Mouse (Mus musculus) liver, embryonic 14.5 days (tissue): ENCODE data around the gene Mrgprh. TPM values are rescaled to one million over a fixed set of nuclear protein-coding genes. Genes with fewer than 3 reads are reported as not detected.

Experiments
- ATAC-seq: fragments of 200-750 bp; cut with Nextera tagmentation; 2 replicates; pipeline ENCODE4 v1.8.0; 2017; ENCODE audit warnings: moderate number of reproducible peaks, mild to moderate bottlenecking, moderate library complexity; ENCODE audit not compliant: insufficient read depth
- DNase-seq, 3 experiments: peaks; one replicate each; pipeline ENCODE4 v3.0.0-alpha.2; 2012 to 2013; ENCODE audit warnings: low read depth in 3 of 3, low spot score in 3 of 3
- H3K27ac ChIP-seq: fragments of 300-500 bp; sonication (generic); 2 replicates; pipeline ENCODE4 v1.5.1; 2014; ENCODE audit warnings: moderate library complexity, mild to moderate bottlenecking, control low read depth, inconsistent platforms
- H3K27me3 ChIP-seq: fragments of 300-500 bp; sonication (generic); 2 replicates; pipeline ENCODE4 v1.6.1; 2014; ENCODE audit warnings: mild to moderate bottlenecking, low read length, moderate library complexity; ENCODE audit not compliant: control insufficient read depth, insufficient read depth
- H3K36me3 ChIP-seq: fragments of 300-500 bp; sonication (generic); replicated peaks from 2 replicates; pipeline ENCODE4 v1.6.1; 2014; ENCODE audit warnings: low read depth; ENCODE audit not compliant: control insufficient read depth, insufficient read depth
- H3K4me1 ChIP-seq, 2 experiments: fragments of 200-500 bp in 1 of 2; fragments of 300-500 bp in 1 of 2; sonication (generic) in 1 of 2; replicated peaks; 2 replicates each; pipeline ENCODE4 v1.6.1; 2012 to 2014; ENCODE audit warnings: antibody characterized with exemption in 1 of 2, inconsistent platforms in 1 of 2, low read length in 1 of 2; ENCODE audit not compliant: control insufficient read depth in 2 of 2, insufficient read depth in 2 of 2
- H3K4me2 ChIP-seq: fragments of 300-500 bp; sonication (generic); 2 replicates; pipeline ENCODE4 v1.6.1; 2014; ENCODE audit warnings: low read depth, mild to moderate bottlenecking, control low read depth, moderate library complexity
- H3K4me3 ChIP-seq, 2 experiments: fragments of 200-500 bp in 1 of 2; fragments of 300-500 bp in 1 of 2; sonication (generic) in 1 of 2; 2 replicates each; pipeline ENCODE4 v1.5.1; 2012 to 2014; ENCODE audit warnings: low read depth in 2 of 2, low read length in 2 of 2, mild to moderate bottlenecking in 2 of 2, control low read depth in 1 of 2, inconsistent platforms in 1 of 2, moderate library complexity in 1 of 2; ENCODE audit not compliant: insufficient read depth in 1 of 2
- H3K9ac ChIP-seq: fragments of 300-500 bp; sonication (generic); replicated peaks from 2 replicates; pipeline ENCODE4 v1.6.1; 2014; ENCODE audit warnings: mild to moderate bottlenecking, control low read depth, moderate library complexity
- H3K9me3 ChIP-seq: fragments of 300-500 bp; sonication (generic); 2 replicates; pipeline ENCODE4 v1.6.1; 2016; ENCODE audit warnings: low read length, mixed read lengths; ENCODE audit not compliant: control insufficient read depth
- CTCF ChIP-seq: IDR thresholded peaks from 2 replicates; pipeline ENCODE4 v1.5.1; 2016; ENCODE audit warnings: antibody characterized with exemption, low read depth, control low read depth
- EP300 ChIP-seq: IDR thresholded peaks from 2 replicates; pipeline ENCODE4 v1.6.1; 2016; ENCODE audit warnings: antibody characterized with exemption, low read depth
- WGBS: fragments of 180-500 bp; shearing (Covaris S2); extraction: QIAGEN DNeasy Blood & Tissue Kit; methylation state at CpG from one replicate; pipeline ENCODE4 v1.1.7; 2014; ENCODE audit not compliant: insufficient replicate concordance; 5-methylcytosine and 5-hydroxymethylcytosine counted together
- polyA plus RNA-seq, 2 experiments: library from polyadenylated mRNA; depleted of rRNA in 1 of 2; stranded (reverse) in 1 of 2; unstranded in 1 of 2; fragments of >200 nt; fragmentation: Nextera tagmentation in 1 of 2; extraction: Ambion mirVana in 1 of 2; gene quantifications; 2 replicates each; pipeline versions ENCODE4 v1.2.1 to v1.2.3; 2012 to 2014

Mrgprh gene
- polyA plus RNA-seq, 2 experiments, result not detected

- H3K36me3 ChIP-seq, result no peaks in the 10 kb centered on the region
- no peak overlapping the region for H3K27ac ChIP-seq
- no peaks in the 10 kb centered on the region for H3K27me3 ChIP-seq
- no peak overlapping the region for H3K4me3 ChIP-seq
- TF ChIP-seq EP300 (no peak), CTCF (no peak)
- no peaks in the 10 kb centered on the region for H3K9me3 ChIP-seq
- no peak overlapping the region for H3K4me2 ChIP-seq
- H3K4me1 ChIP-seq, result no peaks in the 10 kb centered on the region
- no peak overlapping the region for H3K9ac ChIP-seq
- ATAC-seq (no peak), DNase-seq (no peak)
- WGBS, result 50% methylated on average over 2 of the region's 2 CpGs
Measured at GRCm38 (mm10) chr17:12853821-12854220, 22.0 kb upstream of the Mrgprh start.

- Histone ChIP-seq H3K27me3 (no peaks in the 10 kb centered on the region), H3K9ac (no peak overlapping the region), H3K27ac (no peak overlapping the region), H3K4me3 (no peak overlapping the region), H3K9me3 (no peaks in the 10 kb centered on the region), H3K4me2 (no peak overlapping the region), H3K36me3 (no peaks in the 10 kb centered on the region), H3K4me1 (no peaks in the 10 kb centered on the region)
- WGBS, result 78% methylated on average over 11 of the region's 11 CpGs
- TF ChIP-seq EP300 (no peak), CTCF (no peak)
- no peak for ATAC-seq
- DNase-seq, result no peak
Measured at GRCm38 (mm10) chr17:12854386-12854785, 21.4 kb upstream of the Mrgprh start.

GRCm38 (mm10) chr17:12857395-12857794 is 18.4 kb upstream of the Mrgprh start:
- H3K9me3 ChIP-seq, result no peaks in the 10 kb centered on the region
- no peak overlapping the region for H3K9ac ChIP-seq
- ATAC-seq (no peak), DNase-seq (no peak)
- H3K36me3 ChIP-seq, result no peaks in the 10 kb centered on the region
- no peak overlapping the region for H3K27ac ChIP-seq
- no peak overlapping the region for H3K4me2 ChIP-seq
- WGBS, result 36% methylated on average over 3 of the region's 3 CpGs
- TF ChIP-seq CTCF (no peak), EP300 (no peak)
- no peaks in the 10 kb centered on the region for H3K4me1 ChIP-seq
- no peaks in the 10 kb centered on the region for H3K27me3 ChIP-seq
- H3K4me3 ChIP-seq, result no peak overlapping the region

- H3K27me3 ChIP-seq, result no peaks in the 10 kb centered on the region
- no peak overlapping the region for H3K27ac ChIP-seq
- no peak for DNase-seq
- WGBS, result 28% methylated on average over 4 of the region's 4 CpGs
- H3K4me2 ChIP-seq, result no peak overlapping the region
- no peak overlapping the region for H3K9ac ChIP-seq
- no peaks in the 10 kb centered on the region for H3K36me3 ChIP-seq
- TF ChIP-seq CTCF (peak; percentile 43), EP300 (no peak)
- H3K4me3 ChIP-seq, result no peak overlapping the region
- no peak for ATAC-seq
- H3K4me1 ChIP-seq, result no peaks in the 10 kb centered on the region
- H3K9me3 ChIP-seq, result no peaks in the 10 kb centered on the region
Measured at GRCm38 (mm10) chr17:12858072-12858471, 17.8 kb upstream of the Mrgprh start.

- TF ChIP-seq CTCF (no peak), EP300 (no peak)
- Histone ChIP-seq H3K4me2 (no peak overlapping the region), H3K36me3 (no peaks in the 10 kb centered on the region), H3K27ac (no peak overlapping the region), H3K4me1 (no peaks in the 10 kb centered on the region), H3K9ac (no peak overlapping the region), H3K9me3 (no peaks in the 10 kb centered on the region), H3K4me3 (no peak overlapping the region), H3K27me3 (no peaks in the 10 kb centered on the region)
- 54% methylated on average over 8 of the region's 8 CpGs for WGBS
- no peak for DNase-seq
- no peak for ATAC-seq
Measured at GRCm38 (mm10) chr17:12859006-12859520, 16.8 kb upstream of the Mrgprh start.

GRCm38 (mm10) chr17:12864111-12864510 is 11.7 kb upstream of the Mrgprh start:
- Histone ChIP-seq H3K4me3 (no peak overlapping the region), H3K36me3 (no peaks in the 10 kb centered on the region), H3K9me3 (no peaks in the 10 kb centered on the region), H3K4me2 (no peak overlapping the region), H3K4me1 (no peaks in the 10 kb centered on the region), H3K27me3 (no peaks in the 10 kb centered on the region), H3K27ac (no peak overlapping the region), H3K9ac (no peak overlapping the region)
- ATAC-seq, result no peak
- no peak for DNase-seq
- no peak for TF ChIP-seq EP300
- TF ChIP-seq CTCF, result no peak
